Mouse (Mus musculus): ENCODE data around the gene 2810408A11Rik. TPM values are rescaled to one million over a fixed set of nuclear protein-coding genes. Genes with fewer than 3 reads are reported as not detected.

Gene 2810408A11Rik
- total and polyA plus RNA-seq, 3 experiments, result 0.81 to 1.3 TPM; not detected in 1

DNA sequence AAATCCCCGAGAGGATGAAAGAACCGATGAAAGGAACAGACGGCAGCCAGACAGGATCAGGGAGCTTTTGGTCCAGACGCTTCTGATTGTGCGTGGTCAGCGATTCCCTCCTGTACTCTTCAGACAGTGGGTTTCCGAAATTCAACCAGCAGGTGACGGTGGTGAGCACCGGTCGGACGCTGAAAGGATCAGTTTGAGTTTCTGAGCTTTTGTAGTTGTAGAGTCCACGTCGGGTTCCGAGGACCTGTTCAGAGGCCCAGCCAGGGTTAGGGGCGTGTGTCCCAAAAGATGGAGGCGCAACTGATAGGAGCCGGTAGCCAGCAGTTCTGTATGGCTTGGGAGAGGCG, 20.3 kb downstream of the 2810408A11Rik start:
- no peaks in the 10 kb centered on the region for H3K27me3 ChIP-seq (ENCODE audit: control insufficient read depth in 1 of 2, insufficient read depth in 2 of 2, low read length in 2 of 2)
- H3K36me3 ChIP-seq (ENCODE audit: control insufficient read depth in 1 of 2, insufficient read depth in 2 of 2, low read length in 2 of 2), result peaks cover 0 to 39% of the 10 kb centered on the region in 2 experiments; a peak in 2 of 4 replicates
- H3K9ac ChIP-seq (ENCODE audit: control insufficient read depth, low read depth, low read length, poor library complexity, severe bottlenecking), result no peak overlapping the region
- H3K27ac ChIP-seq (ENCODE audit: control insufficient read depth, low read depth, low read length), result no peak overlapping the region
- no peak for TF ChIP-seq MYB (IDR thresholded peaks at IDR 0.05; ENCODE audit: low read depth, low read length)
- TF ChIP-seq KAT2A (conservative IDR thresholded peaks at IDR 0.05; ENCODE audit: low read depth, low read length), result no peak
- no peak for TF ChIP-seq USF1 (IDR thresholded peaks at IDR 0.05; ENCODE audit: low read depth, low read length)
- no peak for TF ChIP-seq TBP (IDR thresholded peaks at IDR 0.05; ENCODE audit: low read depth, low read length)
- TF ChIP-seq CTCF (IDR thresholded peaks at IDR 0.05 in 2 of 3, conservative IDR thresholded peaks at IDR 0.05 in 1 of 3; ENCODE audit: control insufficient read depth in 1 of 3, insufficient read depth in 1 of 3, low read depth in 2 of 3, low read length in 3 of 3, poor library complexity in 1 of 3, severe bottlenecking in 1 of 3), result no peak
- no peak for TF ChIP-seq RCOR1 (IDR thresholded peaks at IDR 0.05; ENCODE audit: low read depth, low read length)
- no peak for TF ChIP-seq JUND (IDR thresholded peaks at IDR 0.05; ENCODE audit: low read depth, low read length)
- no peak for TF ChIP-seq GABPA (IDR thresholded peaks at IDR 0.05; ENCODE audit: low read depth, low read length)
- TF ChIP-seq POLR2AphosphoS2 (IDR thresholded peaks at IDR 0.05; ENCODE audit: low read length), result no peak
- no peak for TF ChIP-seq SMC3 (IDR thresholded peaks at IDR 0.05; ENCODE audit: low read depth, low read length)
- TF ChIP-seq ETS1 (IDR thresholded peaks at IDR 0.05; ENCODE audit: low read depth, low read length), result no peak
- no peak for TF ChIP-seq BHLHE40 (IDR thresholded peaks at IDR 0.05; ENCODE audit: borderline replicate concordance, low read depth, low read length)
- TF ChIP-seq MEF2A (IDR thresholded peaks at IDR 0.05; ENCODE audit: extremely low read depth, insufficient replicate concordance, low read depth, low read length, poor library complexity, severe bottlenecking), result no peak
- TF ChIP-seq UBTF (IDR thresholded peaks at IDR 0.05; ENCODE audit: borderline replicate concordance, insufficient read depth, low read depth, low read length), result no peak
- H3K4me1 ChIP-seq (ENCODE audit: control insufficient read depth in 1 of 2, insufficient read depth in 2 of 2, low read length in 2 of 2), result peaks cover 14 to 66% of the 10 kb centered on the region in 2 experiments
- H3K79me2 ChIP-seq (ENCODE audit: control insufficient read depth, insufficient read depth, low read length, poor library complexity), result no peaks in the 10 kb centered on the region
- no peaks in the 10 kb centered on the region for H3K9me3 ChIP-seq (replicated peaks; ENCODE audit: insufficient read depth, low read length)
- no peak for DNase-seq (ENCODE audit: low read depth, low spot score)
- peak overlapping the region in 1 of 2 experiments; percentile 30; a peak in 2 of 4 replicates for H3K4me3 ChIP-seq (ENCODE audit: control insufficient read depth in 1 of 2, insufficient read depth in 1 of 2, low read depth in 2 of 2, low read length in 2 of 2)

DNA sequence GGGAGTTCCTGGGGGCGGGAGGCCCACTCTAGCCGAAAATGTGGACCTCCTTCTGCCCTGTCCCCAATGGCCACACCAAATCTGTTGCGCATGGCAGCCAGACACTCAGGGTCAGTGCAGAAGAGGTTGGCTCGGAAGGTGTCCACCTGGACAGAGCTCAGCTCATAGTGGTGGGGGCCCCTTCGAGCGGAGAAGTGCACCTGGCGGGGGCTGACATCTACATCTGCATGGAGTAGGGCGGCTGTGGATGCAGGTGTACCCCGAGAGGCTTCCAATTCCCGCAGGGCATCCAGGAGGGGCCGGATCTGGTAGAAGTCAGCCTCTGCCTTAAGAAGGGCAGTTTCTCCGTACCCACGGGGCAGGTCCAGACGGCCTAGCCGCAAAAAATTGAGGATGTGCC, 21.1 kb downstream of the 2810408A11Rik start:
- Histone ChIP-seq H3K27me3 (ENCODE audit: control insufficient read depth in 1 of 2, insufficient read depth in 2 of 2, low read length in 2 of 2) (no peaks in the 10 kb centered on the region), H3K4me3 (ENCODE audit: control insufficient read depth in 1 of 2, insufficient read depth in 1 of 2, low read depth in 2 of 2, low read length in 2 of 2) (no peak overlapping the region), H3K9ac (ENCODE audit: control insufficient read depth, low read depth, low read length, poor library complexity, severe bottlenecking) (no peak overlapping the region), H3K36me3 (ENCODE audit: control insufficient read depth in 1 of 2, insufficient read depth in 2 of 2, low read length in 2 of 2) (peaks cover 0 to 39% of the 10 kb centered on the region in 2 experiments; a peak in 2 of 4 replicates), H3K4me1 (ENCODE audit: control insufficient read depth in 1 of 2, insufficient read depth in 2 of 2, low read length in 2 of 2) (peaks cover 14 to 66% of the 10 kb centered on the region in 2 experiments), H3K9me3 (replicated peaks; ENCODE audit: insufficient read depth, low read length) (no peaks in the 10 kb centered on the region), H3K79me2 (ENCODE audit: control insufficient read depth, insufficient read depth, low read length, poor library complexity) (no peaks in the 10 kb centered on the region), H3K27ac (ENCODE audit: control insufficient read depth, low read depth, low read length) (peak overlapping the region; percentile 64)
- no peak for DNase-seq (ENCODE audit: low read depth, low spot score)
- TF ChIP-seq POLR2A (IDR thresholded peaks at IDR 0.05; ENCODE audit: control insufficient read depth in 1 of 2, insufficient read depth in 1 of 2, low read depth in 1 of 2, low read length in 2 of 2, poor library complexity in 1 of 2) (0 out of 4 replicates have a peak, but pooled peaks of 1 of the 2 experiments have one; percentile 29), TAL1 (IDR thresholded peaks at IDR 0.05; ENCODE audit: low read length) (no peak)
